Mouse (Mus musculus): ENCODE measurements around the gene Fam240a.

DNA sequence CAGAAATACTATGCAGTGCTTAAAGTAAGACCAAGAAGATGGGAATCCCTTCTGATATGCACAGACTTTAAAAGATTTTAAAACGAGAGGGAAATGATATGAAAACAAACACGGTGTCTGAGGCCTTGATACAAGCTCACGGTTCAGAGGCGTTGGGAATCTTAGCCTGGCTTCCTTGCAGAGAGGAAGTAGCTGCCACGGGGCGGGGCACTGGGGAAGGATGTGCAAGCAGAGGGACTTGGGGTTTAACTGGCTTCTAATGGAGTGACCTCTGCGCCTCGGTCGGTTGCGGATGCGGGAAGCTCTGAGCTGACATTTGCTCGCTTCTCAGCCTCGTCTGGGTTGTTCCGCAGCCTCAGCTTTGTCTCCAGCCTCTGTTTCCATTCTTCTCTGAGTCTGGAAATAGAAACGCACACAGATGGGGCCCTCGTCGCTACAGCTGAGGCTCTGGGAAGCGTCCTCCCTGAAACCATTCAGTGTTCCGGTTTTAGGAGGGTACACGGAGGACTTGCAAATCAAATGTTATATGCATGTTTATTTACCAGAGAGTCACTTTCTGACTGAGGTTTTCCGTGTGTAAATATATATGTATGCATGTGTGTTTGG lies 1.9 kb downstream of the Fam240a start:
- no peak for TF ChIP-seq POLR2A (IDR thresholded peaks at IDR 0.05; ENCODE audit: insufficient read length, low read depth)
- no peak for TF ChIP-seq SRF (IDR thresholded peaks at IDR 0.05; ENCODE audit: control insufficient read depth, insufficient read length, low read depth)
